Mouse (Mus musculus): ENCODE measurements around the gene Psmb5.

The Psmb5 gene

DNA sequence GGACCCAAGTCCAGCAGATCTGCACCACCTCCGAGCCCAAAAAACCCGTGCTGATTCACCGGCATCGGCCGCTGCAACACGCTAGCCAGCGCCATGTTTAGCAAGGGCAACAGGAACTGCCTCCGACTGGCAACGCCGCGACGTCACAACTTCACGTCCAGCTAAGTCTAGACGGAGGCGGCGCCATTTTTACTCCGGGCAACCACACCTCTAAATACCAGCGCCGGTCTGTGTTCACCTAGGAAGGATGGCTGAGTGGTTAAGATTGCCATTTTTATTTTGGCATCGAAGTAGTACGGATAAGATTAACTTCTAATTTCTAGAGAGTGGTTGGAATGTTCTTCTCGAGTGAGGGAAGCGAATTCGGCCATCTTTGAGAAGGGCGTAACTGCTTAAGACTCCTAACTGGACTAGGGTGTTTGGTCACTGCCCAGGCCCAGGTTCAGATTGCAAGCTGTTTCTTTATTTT lies at the start of gene Psmb5:
TSS of gene Psmb5 (minus strand) at position 126 of the 469 bp plus-strand sequence.
- peak; percentile 83 for DNase-seq (ENCODE audit: low spot score)

GRCm38 (mm10) chr14:54664477-54665222 lies 46.8 kb upstream of the Psmb5 start:
- no peak for DNase-seq (ENCODE audit: low spot score)

- no peak for DNase-seq (ENCODE audit: low spot score)
Measured at GRCm38 (mm10) chr14:54660009-54660408, 42.2 kb upstream of the Psmb5 start.

DNA sequence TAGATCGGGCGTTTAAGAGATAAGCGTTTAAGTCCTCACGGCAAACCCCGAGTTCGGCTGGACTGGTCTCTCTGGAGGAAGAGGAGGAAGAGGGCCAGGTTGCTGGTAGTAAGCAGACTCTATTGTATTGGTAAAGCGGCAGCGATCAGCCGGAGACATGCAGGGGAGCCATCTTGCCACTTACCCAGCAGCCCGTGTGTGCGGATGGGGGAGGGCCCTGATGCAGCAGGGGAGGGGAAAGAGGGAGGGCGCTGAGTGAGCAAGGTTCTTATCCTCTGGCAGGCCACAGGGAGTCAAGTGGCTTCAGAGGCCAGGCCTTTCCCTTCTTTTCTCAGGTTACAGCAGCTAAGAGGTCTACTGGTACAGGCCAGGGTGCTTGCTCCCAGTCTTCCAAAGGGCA lies 35.7 kb upstream of the Psmb5 start:
- DNase-seq (ENCODE audit: low spot score) = peak; percentile 85

DNA sequence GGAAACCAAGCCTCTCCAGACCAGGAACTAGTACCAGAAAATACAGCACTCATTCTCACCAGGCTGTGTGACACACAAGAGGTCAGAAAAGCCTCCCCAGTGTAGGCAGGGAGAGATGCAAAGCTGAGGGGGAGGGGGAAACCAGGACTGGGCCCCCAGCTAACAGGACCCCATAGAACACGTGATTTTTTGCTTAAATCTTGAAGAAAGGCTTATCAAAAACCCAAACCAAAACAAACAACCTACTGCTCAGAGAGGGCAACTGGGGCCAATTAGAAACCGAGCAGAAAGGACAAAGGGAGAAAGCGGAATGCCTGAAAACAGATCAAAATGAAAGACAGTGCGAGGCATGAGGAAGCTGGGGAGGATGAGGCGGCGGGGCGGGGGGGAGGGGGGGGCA lies 35.0 kb upstream of the Psmb5 start:
- DNase-seq (ENCODE audit: low spot score) = no peak

DNA sequence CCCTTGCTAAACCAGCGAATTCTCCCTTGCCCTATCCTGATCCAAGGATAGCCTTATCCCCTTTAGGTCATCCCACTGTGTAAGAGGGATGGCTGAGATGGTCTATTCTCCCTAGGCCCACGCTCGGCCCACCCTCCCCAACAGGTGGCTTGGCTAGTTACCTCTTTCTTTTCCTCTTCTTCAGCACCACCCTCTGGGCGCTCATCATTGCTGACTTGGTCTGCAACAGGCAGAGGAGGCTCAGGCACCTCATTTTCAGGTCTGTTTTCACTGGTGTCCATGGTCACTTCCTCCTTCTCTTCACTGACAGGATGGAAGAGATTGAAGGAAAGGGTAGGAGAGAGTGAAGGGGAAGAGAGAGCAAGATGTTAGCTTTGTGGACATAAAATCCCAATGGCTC lies 33.7 kb upstream of the Psmb5 start:
- DNase-seq (ENCODE audit: low spot score) = no peak

- DNase-seq (ENCODE audit: low spot score) = peak; percentile 77
Measured at GRCm38 (mm10) chr14:54650621-54651454, 33.0 kb upstream of the Psmb5 start.

DNA sequence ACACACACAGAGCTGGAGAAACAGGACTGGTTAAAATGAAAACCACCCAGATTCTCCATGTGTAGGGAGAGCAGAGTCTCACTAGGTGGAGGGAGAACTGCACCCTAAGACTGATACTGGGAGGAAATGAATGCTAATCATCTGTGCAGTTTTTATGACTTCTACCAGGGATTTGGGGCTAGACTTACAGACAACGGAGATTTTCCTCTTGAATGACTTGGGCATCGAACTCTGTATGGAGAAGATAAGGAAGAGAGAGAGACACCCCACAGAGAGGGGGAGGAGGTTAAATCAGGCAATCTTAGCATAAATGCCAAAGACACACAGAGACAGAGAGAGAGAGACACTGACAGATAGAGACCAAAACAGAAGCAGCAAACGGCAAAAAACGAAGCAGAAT lies 30.1 kb upstream of the Psmb5 start:
- no peak for DNase-seq (ENCODE audit: low spot score)

- DNase-seq (ENCODE audit: low spot score) = no peak
Measured at GRCm38 (mm10) chr14:54646898-54647636, 29.2 kb upstream of the Psmb5 start.

- DNase-seq (ENCODE audit: low spot score) = no peak
Measured at GRCm38 (mm10) chr14:54646455-54646854, 28.6 kb upstream of the Psmb5 start.

DNA sequence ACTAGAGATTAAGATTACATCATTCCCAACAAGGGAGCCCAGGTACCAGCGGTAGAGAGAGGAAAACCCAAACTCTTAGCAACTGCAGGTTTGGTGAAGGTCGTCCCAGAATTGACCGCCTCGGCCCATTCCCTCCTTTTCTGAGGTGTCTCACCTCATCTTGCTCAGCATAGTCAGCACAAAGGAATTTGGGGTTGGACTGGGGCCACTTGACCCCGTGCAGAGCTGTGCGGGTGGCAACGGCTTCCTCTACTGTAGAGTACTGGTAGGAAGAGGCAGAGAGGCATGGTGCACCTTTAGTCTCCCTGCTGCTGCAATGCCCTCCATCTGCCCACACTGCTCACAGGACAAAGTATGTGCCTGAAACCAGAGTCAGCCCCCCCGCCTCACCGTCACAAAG lies 26.5 kb upstream of the Psmb5 start:
- DNase-seq (ENCODE audit: low spot score) = no peak

DNA sequence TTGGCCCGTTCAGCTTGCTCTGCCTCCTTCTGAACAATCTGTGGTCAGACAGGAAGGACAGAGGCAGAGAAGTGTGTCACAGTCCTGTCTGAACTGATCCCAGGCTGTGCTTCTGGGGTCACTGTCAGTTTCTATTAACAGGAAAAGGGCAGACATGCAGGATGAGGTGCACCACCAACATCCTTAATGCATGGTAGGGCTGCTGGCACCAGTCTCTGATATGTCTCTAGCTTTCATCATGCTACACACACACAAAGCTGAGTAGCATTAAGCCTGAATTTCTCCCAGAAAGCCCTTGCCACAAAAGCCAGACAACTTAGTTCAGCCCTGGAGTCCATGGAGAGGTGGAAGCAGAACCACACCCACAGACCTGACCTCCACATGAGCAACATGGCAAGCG lies 25.2 kb upstream of the Psmb5 start:
- DNase-seq (ENCODE audit: low spot score) = no peak

DNA sequence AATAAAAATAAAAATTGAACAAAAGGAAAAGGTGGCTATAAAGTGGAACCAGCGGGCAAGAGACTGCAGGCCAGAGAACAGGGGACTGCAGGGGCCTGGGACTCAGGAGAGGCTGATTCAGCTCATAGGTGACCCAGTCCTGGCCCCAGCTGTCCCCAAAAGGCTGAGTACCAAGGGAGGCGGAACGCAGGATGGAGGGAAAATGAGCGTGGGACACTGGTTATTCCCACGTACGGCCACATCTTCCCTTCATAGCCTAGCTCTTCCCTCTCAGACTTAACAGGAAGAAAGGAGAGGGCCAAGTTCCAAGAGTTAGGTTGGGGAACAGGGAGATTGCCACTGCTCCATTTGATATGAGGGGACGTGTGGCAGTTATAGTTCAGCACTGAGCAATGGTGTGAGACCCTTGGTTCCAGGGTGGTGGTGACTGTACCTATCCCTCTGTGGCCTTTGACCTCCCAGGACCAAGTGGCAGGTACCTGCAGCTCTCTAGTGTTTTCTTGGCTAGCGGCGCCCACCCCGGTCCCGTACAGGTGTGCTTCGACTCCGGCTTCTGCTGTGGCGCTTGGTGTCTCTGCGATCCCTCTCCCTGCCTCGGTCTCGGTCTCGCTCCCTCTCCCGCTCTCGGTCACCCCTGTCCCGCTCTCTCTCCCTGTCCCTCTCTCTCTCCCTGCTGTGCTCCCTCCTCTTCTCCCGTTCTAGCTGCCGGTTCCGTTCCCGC lies 24.6 kb upstream of the Psmb5 start:
- no peak for DNase-seq (ENCODE audit: low spot score)

DNA sequence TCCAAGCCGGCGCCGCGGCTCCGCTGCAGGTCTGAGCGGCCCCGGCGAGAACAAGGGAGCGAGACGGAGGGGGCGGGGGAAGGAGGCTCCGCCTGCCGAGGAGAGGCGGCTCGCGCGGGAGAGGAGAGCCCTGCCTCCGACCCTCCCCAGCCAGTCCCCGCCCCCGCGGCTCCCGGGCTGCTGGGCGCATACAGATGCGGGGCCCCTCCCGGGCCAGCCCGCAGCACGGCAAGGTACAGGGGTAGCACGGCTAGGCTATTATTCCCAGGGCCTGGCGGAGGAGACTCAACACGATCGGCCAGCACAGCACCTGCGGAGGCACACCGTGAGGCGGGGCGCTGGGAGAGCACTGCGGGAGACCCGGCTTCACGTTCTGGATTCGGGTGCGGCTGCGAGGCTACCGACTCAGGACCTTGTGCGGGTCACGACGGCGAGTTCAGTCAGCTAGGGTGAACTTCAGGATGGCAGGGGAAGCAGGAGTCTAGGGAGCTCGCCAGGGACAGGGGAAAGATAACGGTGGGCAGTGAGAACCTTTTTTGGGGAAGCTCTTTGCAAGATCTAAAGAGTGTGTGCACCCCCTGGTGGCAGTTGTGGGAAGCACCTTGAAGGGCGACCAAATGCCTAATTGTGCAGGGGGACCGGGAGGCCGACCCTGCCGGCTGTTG lies 23.6 kb upstream of the Psmb5 start, which contains the start of gene Cdh24:
TSS of gene Cdh24 (minus strand) at position 60 of the 665 bp plus-strand sequence.
- DNase-seq (ENCODE audit: low spot score) = peak; percentile 93

DNA sequence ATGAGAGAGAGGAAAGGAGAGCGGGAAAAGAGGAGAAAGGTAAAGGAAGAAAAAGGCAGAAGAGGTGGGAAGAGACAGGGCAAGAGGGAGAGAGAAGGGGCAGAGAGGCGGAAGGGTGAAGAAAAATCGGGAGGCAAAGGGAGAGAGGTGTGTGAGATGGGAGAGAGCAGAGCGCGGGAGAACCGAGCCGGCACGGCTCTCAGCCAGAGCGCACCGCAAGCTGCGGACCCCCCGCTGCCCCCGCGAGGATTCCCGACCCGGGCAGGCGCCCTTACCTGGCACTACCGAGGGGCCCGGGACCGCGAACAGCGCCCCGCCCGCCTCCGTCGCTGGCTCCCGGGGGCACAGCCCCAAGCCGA lies 23.1 kb upstream of the Psmb5 start, which contains the start of gene Gm17606:
TSS of gene Gm17606 (plus strand) at position 7 of the 359 bp plus-strand sequence.
- DNase-seq (ENCODE audit: low spot score) = no peak

DNA sequence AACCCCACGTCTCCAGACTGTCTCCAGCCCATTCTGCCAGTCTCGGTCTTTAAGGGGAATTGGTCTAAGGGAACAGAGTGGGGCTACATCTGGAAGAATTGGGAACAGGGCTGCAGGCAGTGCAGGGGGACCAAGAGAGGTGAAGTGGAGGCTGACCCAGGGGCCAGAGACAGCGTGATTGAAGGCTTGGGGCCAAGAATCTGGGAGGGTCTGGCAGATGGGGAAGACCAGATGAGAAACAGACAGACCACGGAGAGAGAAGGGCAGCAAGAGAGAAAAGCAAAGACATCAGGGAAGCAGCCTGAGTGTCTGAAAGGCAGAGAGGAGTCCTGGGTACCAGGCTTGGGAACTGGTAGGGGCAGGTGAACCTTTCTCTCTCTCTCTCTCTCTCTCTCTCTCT lies 22.3 kb upstream of the Psmb5 start:
- DNase-seq (ENCODE audit: low spot score) = no peak

DNA sequence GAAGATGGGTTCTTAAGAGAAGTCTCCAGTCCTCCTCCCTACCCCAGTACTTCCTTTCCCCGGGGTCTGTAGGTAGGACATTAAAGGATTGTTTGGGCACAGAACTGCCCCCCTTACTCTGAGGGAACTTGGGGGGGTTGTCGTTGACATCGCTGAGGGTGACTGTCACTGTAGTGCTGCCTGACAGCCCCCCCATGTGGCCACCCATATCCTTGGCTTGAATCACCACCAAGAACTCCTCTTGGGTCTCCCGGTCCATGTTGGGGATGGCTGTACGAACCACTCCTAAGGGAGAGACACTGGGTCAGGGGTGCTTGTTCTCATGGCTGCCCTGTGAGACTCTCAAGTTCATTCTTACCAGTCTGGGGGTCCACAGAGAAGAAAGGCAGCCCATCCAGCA lies 20.4 kb upstream of the Psmb5 start:
- DNase-seq (ENCODE audit: low spot score) = no peak

DNA sequence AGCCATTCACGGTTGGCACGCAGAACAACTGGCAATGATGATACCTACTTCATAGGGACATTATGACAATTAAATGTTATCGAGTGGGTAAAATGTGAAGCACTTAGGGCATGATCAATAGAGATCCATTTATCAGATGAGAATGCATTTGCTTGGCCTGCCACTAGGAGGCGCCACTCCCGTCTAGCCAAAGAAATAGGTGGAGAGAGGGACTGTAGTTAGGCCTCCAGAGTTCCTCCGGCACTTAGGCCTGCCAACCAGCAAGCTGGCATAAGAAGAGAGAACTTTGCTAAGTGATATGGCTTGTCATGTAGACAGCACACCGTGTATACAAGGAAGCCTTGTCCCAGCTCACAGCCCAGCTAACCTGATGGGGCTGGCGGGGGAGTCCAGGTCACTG lies 19.1 kb upstream of the Psmb5 start:
- DNase-seq (ENCODE audit: low spot score) = no peak

GRCm38 (mm10) chr14:54634182-54634581 lies 16.4 kb upstream of the Psmb5 start:
- DNase-seq (ENCODE audit: low spot score) = no peak

GRCm38 (mm10) chr14:54632252-54632651 lies 14.4 kb upstream of the Psmb5 start:
- no peak for DNase-seq (ENCODE audit: low spot score)

GRCm38 (mm10) chr14:54631240-54631599 lies 13.4 kb upstream of the Psmb5 start:
- DNase-seq (ENCODE audit: low spot score) = no peak
